Mouse (Mus musculus): ENCODE results near the gene Mxd4. TPM values are rescaled to one million over a fixed set of nuclear protein-coding genes. Genes with fewer than 3 reads are reported as not detected.

Mxd4 gene
- total RNA-seq, 1 experiment from 2014 or later, result 29.2 TPM

- no peak for ATAC-seq (replicated peaks in 1 of 2; ENCODE audit: insufficient read depth in 1 of 2, low FRiP score in 2 of 2, low TSS enrichment in 1 of 2, low read depth in 1 of 2, poor library complexity in 2 of 2, severe bottlenecking in 2 of 2)
Measured at GRCm38 (mm10) chr5:34182486-34182885, 5.0 kb downstream of the Mxd4 start.

GRCm38 (mm10) chr5:34177821-34178220, 9.7 kb downstream of the Mxd4 start:
- ATAC-seq (replicated peaks in 1 of 2; ENCODE audit: insufficient read depth in 1 of 2, low FRiP score in 2 of 2, low TSS enrichment in 1 of 2, low read depth in 1 of 2, poor library complexity in 2 of 2, severe bottlenecking in 2 of 2), result no peak

GRCm38 (mm10) chr5:34177091-34177490, 10.4 kb downstream of the Mxd4 start:
- no peak for ATAC-seq (replicated peaks in 1 of 2; ENCODE audit: insufficient read depth in 1 of 2, low FRiP score in 2 of 2, low TSS enrichment in 1 of 2, low read depth in 1 of 2, poor library complexity in 2 of 2, severe bottlenecking in 2 of 2)

- no peak for ATAC-seq (replicated peaks in 1 of 2; ENCODE audit: insufficient read depth in 1 of 2, low FRiP score in 2 of 2, low TSS enrichment in 1 of 2, low read depth in 1 of 2, poor library complexity in 2 of 2, severe bottlenecking in 2 of 2)
Measured at GRCm38 (mm10) chr5:34176691-34177090, 10.8 kb downstream of the Mxd4 start.

- no peak for ATAC-seq (replicated peaks in 1 of 2; ENCODE audit: insufficient read depth in 1 of 2, low FRiP score in 2 of 2, low TSS enrichment in 1 of 2, low read depth in 1 of 2, poor library complexity in 2 of 2, severe bottlenecking in 2 of 2)
Measured at GRCm38 (mm10) chr5:34175403-34175694, 12.2 kb downstream of the Mxd4 start.

- ATAC-seq (replicated peaks in 1 of 2; ENCODE audit: insufficient read depth in 1 of 2, low FRiP score in 2 of 2, low TSS enrichment in 1 of 2, low read depth in 1 of 2, poor library complexity in 2 of 2, severe bottlenecking in 2 of 2), result no peak
Measured at GRCm38 (mm10) chr5:34174550-34175402, 12.7 kb downstream of the Mxd4 start.

GRCm38 (mm10) chr5:34174021-34174420, 13.5 kb downstream of the Mxd4 start:
- no peak for ATAC-seq (replicated peaks in 1 of 2; ENCODE audit: insufficient read depth in 1 of 2, low FRiP score in 2 of 2, low TSS enrichment in 1 of 2, low read depth in 1 of 2, poor library complexity in 2 of 2, severe bottlenecking in 2 of 2)

- ATAC-seq (replicated peaks in 1 of 2; ENCODE audit: insufficient read depth in 1 of 2, low FRiP score in 2 of 2, low TSS enrichment in 1 of 2, low read depth in 1 of 2, poor library complexity in 2 of 2, severe bottlenecking in 2 of 2), result no peak
Measured at GRCm38 (mm10) chr5:34170726-34171125, 16.8 kb downstream of the Mxd4 start.

GRCm38 (mm10) chr5:34169954-34170353, 17.6 kb downstream of the Mxd4 start:
- ATAC-seq (replicated peaks in 1 of 2; ENCODE audit: insufficient read depth in 1 of 2, low FRiP score in 2 of 2, low TSS enrichment in 1 of 2, low read depth in 1 of 2, poor library complexity in 2 of 2, severe bottlenecking in 2 of 2), result no peak

GRCm38 (mm10) chr5:34168950-34169891, 18.3 kb downstream of the Mxd4 start, which contains the start of the genes Poln and Haus3:
Gene Poln (minus strand): TSS chr5:34169448.
Gene Haus3 (minus strand): TSS chr5:34169527.
- peak; percentile 98 to 99 for ATAC-seq (replicated peaks in 1 of 2; ENCODE audit: insufficient read depth in 1 of 2, low FRiP score in 2 of 2, low TSS enrichment in 1 of 2, low read depth in 1 of 2, poor library complexity in 2 of 2, severe bottlenecking in 2 of 2)

GRCm38 (mm10) chr5:34167857-34168256, 19.7 kb downstream of the Mxd4 start:
- ATAC-seq (replicated peaks in 1 of 2; ENCODE audit: insufficient read depth in 1 of 2, low FRiP score in 2 of 2, low TSS enrichment in 1 of 2, low read depth in 1 of 2, poor library complexity in 2 of 2, severe bottlenecking in 2 of 2), result no peak

- ATAC-seq (replicated peaks in 1 of 2; ENCODE audit: insufficient read depth in 1 of 2, low FRiP score in 2 of 2, low TSS enrichment in 1 of 2, low read depth in 1 of 2, poor library complexity in 2 of 2, severe bottlenecking in 2 of 2), result no peak
Measured at GRCm38 (mm10) chr5:34165793-34166192, 21.7 kb downstream of the Mxd4 start.

GRCm38 (mm10) chr5:34148476-34148875, 39.0 kb downstream of the Mxd4 start:
- no peak for ATAC-seq (replicated peaks in 1 of 2; ENCODE audit: insufficient read depth in 1 of 2, low FRiP score in 2 of 2, low TSS enrichment in 1 of 2, low read depth in 1 of 2, poor library complexity in 2 of 2, severe bottlenecking in 2 of 2)

GRCm38 (mm10) chr5:34147554-34147953, 40.0 kb downstream of the Mxd4 start:
- no peak for ATAC-seq (replicated peaks in 1 of 2; ENCODE audit: insufficient read depth in 1 of 2, low FRiP score in 2 of 2, low TSS enrichment in 1 of 2, low read depth in 1 of 2, poor library complexity in 2 of 2, severe bottlenecking in 2 of 2)

- peak; percentile 59 to 66; a peak in 3 of 4 replicates for ATAC-seq (replicated peaks in 1 of 2; ENCODE audit: insufficient read depth in 1 of 2, low FRiP score in 2 of 2, low TSS enrichment in 1 of 2, low read depth in 1 of 2, poor library complexity in 2 of 2, severe bottlenecking in 2 of 2)
Measured at GRCm38 (mm10) chr5:34139751-34140150, 47.8 kb downstream of the Mxd4 start.

- ATAC-seq (replicated peaks in 1 of 2; ENCODE audit: insufficient read depth in 1 of 2, low FRiP score in 2 of 2, low TSS enrichment in 1 of 2, low read depth in 1 of 2, poor library complexity in 2 of 2, severe bottlenecking in 2 of 2), result no peak
Measured at GRCm38 (mm10) chr5:34132731-34133130, 54.8 kb downstream of the Mxd4 start.

- no peak for ATAC-seq (replicated peaks in 1 of 2; ENCODE audit: insufficient read depth in 1 of 2, low FRiP score in 2 of 2, low TSS enrichment in 1 of 2, low read depth in 1 of 2, poor library complexity in 2 of 2, severe bottlenecking in 2 of 2)
Measured at GRCm38 (mm10) chr5:34124131-34124530, 63.4 kb downstream of the Mxd4 start.
